ENCODE assay signal across 8 mouse cellular contexts in genomic region chr9:102423465-102423918, GRCm38 (mm10).
DNase-seq lines count a peak whose midpoint lies in the region; ATAC-seq and TF ChIP-seq lines count a peak whose summit lies in the region.

No protein-coding gene starts in this region.

- H3K9me3 ChIP-seq in ES-Bruce4 (replicated peaks; ENCODE audit: control insufficient read depth, insufficient read depth, low read length, poor library complexity, severe bottlenecking), result no peaks in the 10 kb centered on the region
- no peaks in the 10 kb centered on the region for H3K9me3 ChIP-seq in hindbrain, embryonic 10.5 days
- no peaks in the 10 kb centered on the region for H3K9me3 ChIP-seq in liver, embryonic 15.5 days (replicated peaks)

- H3K36me3 ChIP-seq in heart, adult 2 months (ENCODE audit: control insufficient read depth, insufficient read depth, low read length), result no peaks in the 10 kb centered on the region
- H3K36me3 ChIP-seq in ES-Bruce4 (ENCODE audit: control insufficient read depth, insufficient read depth, low read length, poor library complexity, severe bottlenecking), result no peaks in the 10 kb centered on the region
- no peaks in the 10 kb centered on the region for H3K36me3 ChIP-seq in hindbrain, embryonic 10.5 days
- no peaks in the 10 kb centered on the region for H3K36me3 ChIP-seq in liver, embryonic 15.5 days (replicated peaks)

- DNase-seq in heart, adult 2 months, result no peak
- DNase-seq in heart, adult 8-10 months (ENCODE audit: low spot score), result no peak
- DNase-seq in hindbrain, embryonic 10.5 days (ENCODE audit: low spot score), result no peak
- DNase-seq in spleen, postnatal 4 days (ENCODE audit: low spot score in 2 of 2), result no peak
- DNase-seq in spleen, postnatal 10 days (ENCODE audit: low spot score in 2 of 2), result no peak
- no peak for DNase-seq in left cerebral cortex, adult 18-20 months (ENCODE audit: low spot score in 2 of 2)

- no peaks in the 10 kb centered on the region for H3K27me3 ChIP-seq in heart, adult 2 months (ENCODE audit: control insufficient read depth, insufficient read depth, low read length)
- no peaks in the 10 kb centered on the region for H3K27me3 ChIP-seq in ES-Bruce4 (ENCODE audit: control insufficient read depth, insufficient read depth, low read length, poor library complexity, severe bottlenecking)
- H3K27me3 ChIP-seq in hindbrain, embryonic 10.5 days (ENCODE audit: insufficient read depth, poor library complexity, severe bottlenecking), result peaks cover 7% of the 10 kb centered on the region; the same call in 1 of the 2 replicates
- no peaks in the 10 kb centered on the region for H3K27me3 ChIP-seq in liver, embryonic 15.5 days

- no peak for TF ChIP-seq CTCF in heart, adult 2 months (IDR thresholded peaks at IDR 0.05)
- TF ChIP-seq CTCF in ES-Bruce4 (IDR thresholded peaks at IDR 0.05; ENCODE audit: low read depth, low read length), result no peak

- intact Hi-C loops in heart, adult 2 months (cut with DNase I), result no loop called here

- H3K4me2 ChIP-seq in liver, embryonic 15.5 days, result no peak overlapping the region

- no peak overlapping the region for H3K9ac ChIP-seq in heart, adult 2 months (ENCODE audit: low read depth, low read length)
- H3K9ac ChIP-seq in ES-Bruce4 (ENCODE audit: low read depth, poor library complexity, severe bottlenecking), result no peak overlapping the region
- no peak overlapping the region for H3K9ac ChIP-seq in liver, embryonic 15.5 days

- TF ChIP-seq EP300 in heart, adult 2 months (IDR thresholded peaks at IDR 0.05; ENCODE audit: insufficient read depth, low read depth, low read length), result no peak
- TF ChIP-seq EP300 in ES-Bruce4 (IDR thresholded peaks at IDR 0.05; ENCODE audit: insufficient read depth, low read depth, low read length), result no peak

- peak overlapping the region; percentile 9; the same call in 1 of the 2 replicates for H3K27ac ChIP-seq in heart, adult 2 months
- no peak overlapping the region for H3K27ac ChIP-seq in ES-Bruce4 (ENCODE audit: insufficient read depth, low read length)
- H3K27ac ChIP-seq in hindbrain, embryonic 10.5 days, result peak overlapping the region; percentile 88
- H3K27ac ChIP-seq in liver, embryonic 15.5 days (replicated peaks), result peak overlapping the region; percentile 61

- no peaks in the 10 kb centered on the region for H3K4me1 ChIP-seq in heart, adult 2 months (ENCODE audit: control insufficient read depth, insufficient read depth, low read length)
- H3K4me1 ChIP-seq in ES-Bruce4 (ENCODE audit: control insufficient read depth, insufficient read depth, low read length), result no peaks in the 10 kb centered on the region
- peaks cover 27% of the 10 kb centered on the region for H3K4me1 ChIP-seq in hindbrain, embryonic 10.5 days (replicated peaks)
- no peaks in the 10 kb centered on the region for H3K4me1 ChIP-seq in liver, embryonic 15.5 days (replicated peaks)

- H3K4me3 ChIP-seq in heart, adult 2 months, result no peak overlapping the region
- peak overlapping the region; percentile 32; the same call in 1 of the 2 replicates for H3K4me3 ChIP-seq in ES-Bruce4 (ENCODE audit: low read depth, low read length)
- H3K4me3 ChIP-seq in hindbrain, embryonic 10.5 days, result peak overlapping the region; percentile 28
- H3K4me3 ChIP-seq in liver, embryonic 15.5 days (replicated peaks), result no peak overlapping the region

- no peak for ATAC-seq in liver, embryonic 15.5 days (ENCODE audit: insufficient read depth)

- 59% methylated on average over 9 of the region's 9 CpGs for WGBS in heart, adult 2 months
- WGBS in hindbrain, embryonic 10.5 days, result 15% methylated on average over 9 of the region's 9 CpGs
- 37% methylated on average over 9 of the region's 9 CpGs for WGBS in liver, embryonic 15.5 days (ENCODE audit: insufficient replicate concordance)

- H3K79me2 ChIP-seq in heart, adult 2 months (replicated peaks; ENCODE audit: control insufficient read depth, insufficient read depth, low read length), result no peaks in the 10 kb centered on the region

- TF ChIP-seq POLR2A in heart, adult 2 months (IDR thresholded peaks at IDR 0.05; ENCODE audit: insufficient read depth, low read depth, low read length), result no peak
- TF ChIP-seq POLR2A in ES-Bruce4 (IDR thresholded peaks at IDR 0.05; ENCODE audit: insufficient read depth, low read length), result no peak

Comparison
In these comparisons a context has a peak if more than half of its experiments do, and no peak if none do; other contexts are left out.
1. H3K4me3 ChIP-seq: peak in ES-Bruce4 (single experiment) and hindbrain, embryonic 10.5 days (single experiment); none in heart, adult 2 months (single experiment) and liver, embryonic 15.5 days (single experiment).